Mouse (Mus musculus) MEL (cell line): ENCODE results near the gene Tmem230. TPM values are rescaled to one million over a fixed set of nuclear protein-coding genes. Genes with fewer than 3 reads are reported as not detected.

Source experiments
- DNase-seq: peaks from one replicate; pipeline ENCODE4 v3.0.0; 2011; ENCODE audit warnings: low read depth, low spot score
- H3K27ac ChIP-seq: 2 replicates; pipeline ENCODE4 v1.5.1; 2012; ENCODE audit warnings: low read depth, mild to moderate bottlenecking, control low read depth, low read length, moderate library complexity; ENCODE audit not compliant: control insufficient read depth
- H3K27me3 ChIP-seq, 2 experiments: fragments of 150-350 bp in 1 of 2; sonication (generic) in 1 of 2; 2 replicates each; pipeline ENCODE4 v1.6.1; 2012; ENCODE audit warnings: low read length in 2 of 2, mild to moderate bottlenecking in 2 of 2, improper control_type of control experiment in 1 of 2, moderate library complexity in 1 of 2; ENCODE audit not compliant: insufficient read depth in 2 of 2, control insufficient read depth in 1 of 2
- H3K36me3 ChIP-seq, 2 experiments: 2 replicates each; pipeline ENCODE4 v1.6.1; 2012 to 2014; ENCODE audit warnings: low read length in 2 of 2, improper control_type of control experiment in 1 of 2, inconsistent platforms in 1 of 2, mild to moderate bottlenecking in 1 of 2; ENCODE audit not compliant: insufficient read depth in 2 of 2, control insufficient read depth in 1 of 2
- H3K4me1 ChIP-seq, 2 experiments: fragments of 150-350 bp in 1 of 2; sonication (generic) in 1 of 2; 2 replicates each; pipeline ENCODE4 v1.6.1; 2012; ENCODE audit warnings: low read length in 2 of 2, improper control_type of control experiment in 1 of 2, mild to moderate bottlenecking in 1 of 2; ENCODE audit not compliant: insufficient read depth in 2 of 2, control insufficient read depth in 1 of 2
- H3K4me3 ChIP-seq, 2 experiments: fragments of 150-350 bp in 1 of 2; sonication (generic) in 1 of 2; 2 replicates each; pipeline ENCODE4 v1.5.1; 2012; ENCODE audit warnings: low read depth in 2 of 2, low read length in 2 of 2, mild to moderate bottlenecking in 2 of 2, moderate library complexity in 2 of 2, control low read depth in 1 of 2, improper control_type of control experiment in 1 of 2; ENCODE audit not compliant: control insufficient read depth in 1 of 2, insufficient read depth in 1 of 2
- H3K79me2 ChIP-seq: 2 replicates; pipeline ENCODE4 v1.6.1; 2012; ENCODE audit warnings: mild to moderate bottlenecking, low read length, moderate library complexity; ENCODE audit not compliant: control insufficient read depth, poor library complexity, insufficient read depth
- H3K9ac ChIP-seq: 2 replicates; pipeline ENCODE4 v1.6.1; 2012; ENCODE audit warnings: low read depth, mild to moderate bottlenecking, control low read depth, low read length, moderate library complexity; ENCODE audit not compliant: control insufficient read depth, poor library complexity, severe bottlenecking
- H3K9me3 ChIP-seq: fragments of 150-350 bp; sonication (generic); replicated peaks from 2 replicates; pipeline ENCODE4 v1.6.1; 2012; ENCODE audit warnings: mild to moderate bottlenecking, low read length, improper control_type of control experiment, moderate library complexity; ENCODE audit not compliant: insufficient read depth
- CHD1 ChIP-seq: IDR thresholded peaks from 2 replicates; pipeline ENCODE4 v1.6.1; 2012; ENCODE audit warnings: low read depth, mild to moderate bottlenecking, inconsistent platforms, low read length, improper control_type of control experiment
- CTCF ChIP-seq, 3 experiments: IDR thresholded peaks in 2 of 3; conservative IDR thresholded peaks in 1 of 3; 2 replicates each; pipeline ENCODE4 v1.5.1; 2011 to 2012; ENCODE audit warnings: low read length in 3 of 3, low read depth in 2 of 3, mild to moderate bottlenecking in 2 of 3, improper control_type of control experiment in 1 of 3, inconsistent platforms in 1 of 3, mixed read lengths in 1 of 3, moderate library complexity in 1 of 3; ENCODE audit not compliant: control insufficient read depth in 1 of 3, insufficient read depth in 1 of 3, poor library complexity in 1 of 3, severe bottlenecking in 1 of 3
- ELF1 ChIP-seq: IDR thresholded peaks from 2 replicates; pipeline ENCODE4 v1.6.1; 2014; ENCODE audit warnings: low read depth, mild to moderate bottlenecking, inconsistent platforms, low read length, improper control_type of control experiment, moderate library complexity
- ETS1 ChIP-seq: IDR thresholded peaks from 2 replicates; pipeline ENCODE4 v1.6.1; 2012; ENCODE audit warnings: low read depth, mild to moderate bottlenecking, inconsistent platforms, low read length, improper control_type of control experiment, moderate library complexity
- HCFC1 ChIP-seq: IDR thresholded peaks from 2 replicates; pipeline ENCODE4 v1.6.1; 2012; ENCODE audit warnings: low read depth, mild to moderate bottlenecking, inconsistent platforms, low read length, improper control_type of control experiment, moderate library complexity
- JUND ChIP-seq: IDR thresholded peaks from 2 replicates; pipeline ENCODE4 v1.6.1; 2011; ENCODE audit warnings: low read depth, mild to moderate bottlenecking, improper control_type of control experiment, low read length
- MAX ChIP-seq: IDR thresholded peaks from 2 replicates; pipeline ENCODE4 v1.6.1; 2011; ENCODE audit warnings: low read length, improper control_type of control experiment
- MAZ ChIP-seq: IDR thresholded peaks from 2 replicates; pipeline ENCODE4 v1.6.1; 2012; ENCODE audit warnings: low read depth, mild to moderate bottlenecking, inconsistent platforms, low read length, improper control_type of control experiment
- MEF2A ChIP-seq: IDR thresholded peaks from 2 replicates; pipeline ENCODE4 v1.6.1; 2014; ENCODE audit warnings: low read depth, mild to moderate bottlenecking, inconsistent platforms, low read length, improper control_type of control experiment; ENCODE audit not compliant: poor library complexity, insufficient replicate concordance, severe bottlenecking; ENCODE audit errors: extremely low read depth
- MXI1 ChIP-seq: IDR thresholded peaks from 2 replicates; pipeline ENCODE4 v1.6.1; 2011; ENCODE audit warnings: mild to moderate bottlenecking, low read depth, low read length, improper control_type of control experiment
- MYB ChIP-seq: IDR thresholded peaks from 2 replicates; pipeline ENCODE4 v1.6.1; 2011; ENCODE audit warnings: mild to moderate bottlenecking, low read depth, low read length, improper control_type of control experiment
- MYC ChIP-seq: IDR thresholded peaks from 2 replicates; pipeline ENCODE4 v1.6.1; 2011; ENCODE audit warnings: low read depth, mild to moderate bottlenecking, low read length, improper control_type of control experiment, moderate library complexity
- NELFE ChIP-seq: IDR thresholded peaks from 2 replicates; pipeline ENCODE4 v1.6.1; 2011; ENCODE audit warnings: low read depth, low read length, improper control_type of control experiment
- POLR2A ChIP-seq, 2 experiments: IDR thresholded peaks; 2 replicates each; pipeline ENCODE4 v1.6.1; 2011 to 2012; ENCODE audit warnings: low read length in 2 of 2, mild to moderate bottlenecking in 2 of 2, control low read depth in 1 of 2, improper control_type of control experiment in 1 of 2, low read depth in 1 of 2, moderate library complexity in 1 of 2; ENCODE audit not compliant: control insufficient read depth in 1 of 2, insufficient read depth in 1 of 2, poor library complexity in 1 of 2
- POLR2AphosphoS2 ChIP-seq: IDR thresholded peaks from 2 replicates; pipeline ENCODE4 v1.6.1; 2011; ENCODE audit warnings: low read length, improper control_type of control experiment
- SIN3A ChIP-seq: IDR thresholded peaks from 2 replicates; pipeline ENCODE4 v1.6.1; 2012; ENCODE audit warnings: low read length, improper control_type of control experiment, inconsistent platforms
- TBP ChIP-seq: IDR thresholded peaks from 2 replicates; pipeline ENCODE4 v1.8.0; 2011; ENCODE audit warnings: low read depth, low read length, improper control_type of control experiment
- TCF12 ChIP-seq: IDR thresholded peaks from 2 replicates; pipeline ENCODE4 v1.6.1; 2014; ENCODE audit warnings: low read depth, mild to moderate bottlenecking, inconsistent platforms, low read length, improper control_type of control experiment, moderate library complexity
- ZC3H11A ChIP-seq: IDR thresholded peaks from 2 replicates; pipeline ENCODE4 v1.6.1; 2012; ENCODE audit warnings: low read depth, mild to moderate bottlenecking, inconsistent platforms, low read length, improper control_type of control experiment
- ZMIZ1 ChIP-seq: IDR thresholded peaks from 2 replicates; pipeline ENCODE4 v1.6.1; 2012; ENCODE audit warnings: low read depth, mild to moderate bottlenecking, inconsistent platforms, low read length, improper control_type of control experiment, moderate library complexity
- polyA plus RNA-seq, 2 experiments: library from polyadenylated mRNA; stranded (reverse) in 1 of 2; unstranded in 1 of 2; fragments of >175 nt in 1 of 2; fragments of >200 nt in 1 of 2; gene quantifications; 2 replicates each; pipeline versions ENCODE4 v1.2.1 to v1.2.4; 2012; ENCODE audit warnings: low replicate concordance in 2 of 2, low read depth in 1 of 2; ENCODE audit not compliant: insufficient read length in 2 of 2, insufficient read depth in 1 of 2, missing spikeins in 1 of 2
- total RNA-seq: library from RNA; depleted of rRNA; stranded (reverse); fragments of 300-350 nt; gene quantifications from 2 replicates; pipeline ENCODE4 v1.2.3, GENCODE M21; 2012; rRNA removed

Tmem230 gene
- total RNA-seq (8.3 and 9.1 TPM in 2 replicates), polyA plus RNA-seq (10 to 100 TPM in 1 of 2 experiments, not detected in 1; 21.5 TPM)

- H3K27ac ChIP-seq: peak within 1 kb of the TSS; percentile 79
- no peaks in the 10 kb centered on the region for H3K9me3 ChIP-seq
- H3K4me3 ChIP-seq: peak within 1 kb of the TSS; percentile 43 to 77
- no peaks in the 10 kb centered on the region for H3K27me3 ChIP-seq
- H3K79me2 ChIP-seq: peaks cover 17% of the 10 kb centered on the region
- DNase-seq: peak; percentile 92
- H3K4me1 ChIP-seq: no peaks in the 10 kb centered on the region; a peak in 2 of 4 replicates
- peak within 1 kb of the TSS; percentile 84 for H3K9ac ChIP-seq
- H3K36me3 ChIP-seq: peaks cover 12 to 28% of the 10 kb centered on the region in 2 experiments
- TF ChIP-seq MAX (peak; percentile 85), HCFC1 (peak; percentile 85), MEF2A (no peak), CHD1 (no peak), MAZ (0 out of 2 replicates have a peak, but pooled peaks have one; percentile 47), ZMIZ1 (peak; percentile 20; the same call in 1 of the 2 replicates), TBP (peak; percentile 45; the same call in 1 of the 2 replicates), CTCF (IDR thresholded peaks at IDR 0.05 in 2 of 3, conservative IDR thresholded peaks at IDR 0.05 in 1 of 3; ENCODE audit: control insufficient read depth in 1 of 3, insufficient read depth in 1 of 3, low read depth in 2 of 3, low read length in 3 of 3, poor library complexity in 1 of 3, severe bottlenecking in 1 of 3) (0 out of 6 replicates have a peak, but pooled peaks of 1 of the 3 experiments have one; percentile 17), NELFE (peak; percentile 22; the same call in 1 of the 2 replicates), MXI1 (peak; percentile 47; the same call in 1 of the 2 replicates), POLR2A (IDR thresholded peaks at IDR 0.05; ENCODE audit: control insufficient read depth in 1 of 2, insufficient read depth in 1 of 2, low read depth in 1 of 2, low read length in 2 of 2, poor library complexity in 1 of 2) (peak; percentile 54 to 77; a peak in 3 of 4 replicates), MYC (peak; percentile 88), MYB (no peak), ZC3H11A (no peak), ELF1 (peak; percentile 86), SIN3A (peak; percentile 21; the same call in 1 of the 2 replicates), POLR2AphosphoS2 (peak; percentile 88), TCF12 (no peak), JUND (no peak), ETS1 (peak; percentile 20; the same call in 1 of the 2 replicates)
These were observed at the start of gene Tmem230 for GRCm38 (mm10) chr2:132247539-132248313. Gene Tmem230, minus strand, starts transcription at chr2:132247807.
